ENCODE assay signal across 8 mouse cellular contexts in the genomic region with DNA sequence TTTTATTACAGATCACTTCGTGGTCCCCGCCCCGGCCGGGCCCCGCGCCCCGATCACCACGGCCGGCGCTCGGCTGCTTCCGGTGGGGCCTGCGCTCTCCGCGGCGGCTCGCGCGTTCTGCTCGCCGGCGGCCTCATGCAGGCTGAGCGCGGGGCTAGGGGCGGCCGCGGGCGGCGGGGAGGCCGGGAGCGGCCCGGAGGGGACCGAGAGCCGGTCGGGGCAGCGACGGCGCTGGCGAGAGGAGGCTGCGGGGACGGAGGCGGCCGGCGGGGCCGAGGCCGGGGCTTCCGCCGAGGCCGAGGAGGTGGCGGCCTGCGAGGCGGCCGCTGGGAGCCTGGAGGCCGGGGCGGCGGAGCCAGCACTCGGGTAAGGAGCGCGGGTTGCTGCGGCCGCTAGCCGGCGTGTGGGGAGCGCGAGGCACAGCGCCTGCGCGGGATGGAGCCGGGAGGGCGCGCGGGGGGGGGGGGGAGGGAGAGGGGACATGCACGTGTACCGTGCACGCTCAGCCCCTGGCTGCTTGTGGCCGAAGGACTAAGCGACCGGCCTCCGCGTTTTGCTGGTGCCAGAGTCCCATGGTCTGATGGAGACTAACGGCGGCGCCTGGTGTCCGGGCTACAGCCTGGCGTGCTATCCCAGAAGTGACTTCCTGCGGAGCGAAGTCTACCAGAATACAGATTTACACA. TPM values are rescaled to one million over a fixed set of nuclear protein-coding genes. Genes with fewer than 3 reads are reported as not detected.
DNase-seq lines count a peak whose midpoint lies in the region; ATAC-seq and TF ChIP-seq lines count a peak whose summit lies in the region.

Gene Aven, plus strand, starts transcription at position 109 of the 683 bp plus-strand sequence.

- H3K4me1 ChIP-seq in heart, embryonic 15.5 days (replicated peaks): peaks cover 15% of the 10 kb centered on the region
- H3K4me1 ChIP-seq in liver, postnatal 0 days (ENCODE audit: insufficient read depth): peaks cover 6% of the 10 kb centered on the region
- H3K4me1 ChIP-seq in neural tube, embryonic 13.5 days (replicated peaks): peaks cover 18% of the 10 kb centered on the region

- H3K9me3 ChIP-seq in heart, embryonic 15.5 days (replicated peaks): no peaks in the 10 kb centered on the region
- H3K9me3 ChIP-seq in liver, postnatal 0 days (ENCODE audit: low read length): no peaks in the 10 kb centered on the region
- H3K9me3 ChIP-seq in neural tube, embryonic 13.5 days: no peaks in the 10 kb centered on the region

- peak within 1 kb of the TSS; percentile 74 for H3K4me3 ChIP-seq in heart, embryonic 15.5 days
- peak within 1 kb of the TSS; percentile 65 for H3K4me3 ChIP-seq in liver, postnatal 0 days (ENCODE audit: low read depth, low read length)
- H3K4me3 ChIP-seq in neural tube, embryonic 13.5 days: peak within 1 kb of the TSS; percentile 77

- H3K36me3 ChIP-seq in heart, embryonic 15.5 days: no peaks in the 10 kb centered on the region
- no peaks in the 10 kb centered on the region for H3K36me3 ChIP-seq in liver, postnatal 0 days (replicated peaks; ENCODE audit: insufficient read depth, low read length)
- no peaks in the 10 kb centered on the region for H3K36me3 ChIP-seq in neural tube, embryonic 13.5 days

- peak; percentile 9 for TF ChIP-seq CTCF in liver, postnatal 0 days (IDR thresholded peaks at IDR 0.05; ENCODE audit: low read depth)

- WGBS in heart, embryonic 15.5 days: under 1% methylated on average over 75 of the region's 87 CpGs
- WGBS in liver, postnatal 0 days (ENCODE audit: insufficient replicate concordance): under 1% methylated on average over 71 of the region's 87 CpGs
- WGBS in neural tube, embryonic 13.5 days: under 1% methylated on average over 80 of the region's 87 CpGs

- no peaks in the 10 kb centered on the region for H3K27me3 ChIP-seq in heart, embryonic 15.5 days
- no peaks in the 10 kb centered on the region for H3K27me3 ChIP-seq in liver, postnatal 0 days (ENCODE audit: insufficient read depth, low read length)
- no peaks in the 10 kb centered on the region for H3K27me3 ChIP-seq in neural tube, embryonic 13.5 days

- peak; percentile 73 for ATAC-seq in CD4-positive, CD25-positive, alpha-beta regulatory T cell, adult 4 months
- ATAC-seq in heart, embryonic 15.5 days (replicated peaks; ENCODE audit: insufficient number of reproducible peaks, insufficient read depth, low FRiP score, low read depth): peak; percentile 94
- ATAC-seq in liver, postnatal 0 days: peak; percentile 93
- peak; percentile 96 for ATAC-seq in neural tube, embryonic 13.5 days (ENCODE audit: low read depth)

- H3K9ac ChIP-seq in heart, embryonic 15.5 days: peak within 1 kb of the TSS; percentile 91
- H3K9ac ChIP-seq in liver, postnatal 0 days (replicated peaks): peak within 1 kb of the TSS; percentile 89
- peak within 1 kb of the TSS; percentile 98 for H3K9ac ChIP-seq in neural tube, embryonic 13.5 days

- H3K4me2 ChIP-seq in heart, embryonic 15.5 days: peak within 1 kb of the TSS; percentile 76
- H3K4me2 ChIP-seq in liver, postnatal 0 days (ENCODE audit: low read depth, low read length): peak within 1 kb of the TSS; percentile 76
- H3K4me2 ChIP-seq in neural tube, embryonic 13.5 days: peak within 1 kb of the TSS; percentile 73

- peak within 1 kb of the TSS; percentile 99 for H3K27ac ChIP-seq in heart, embryonic 15.5 days
- H3K27ac ChIP-seq in liver, postnatal 0 days (ENCODE audit: low read depth): peak within 1 kb of the TSS; percentile 95
- H3K27ac ChIP-seq in neural tube, embryonic 13.5 days (replicated peaks): peak within 1 kb of the TSS; percentile 98

- no peak for TF ChIP-seq EP300 in liver, postnatal 0 days (IDR thresholded peaks at IDR 0.05; ENCODE audit: low read depth)

- DNase-seq in c-Kit-negative CD71-positive TER-119-positive erythroid progenitor cells, embryonic 14.5 days (ENCODE audit: low read depth, low spot score): peak; percentile 36
- peak; percentile 37 for DNase-seq in fibroblast of lung, adult 2 months (ENCODE audit: low read depth)
- peak; percentile 83 to 94 for DNase-seq in kidney, postnatal 25 days
- DNase-seq in liver, postnatal 0 days: peak; percentile 86
- peak; percentile 48 for DNase-seq in telencephalon, adult 2 months (ENCODE audit: low read depth, low spot score)

RNA-seq across cellular contexts. Expression of gene Aven, which starts in this region (rescaled TPM):
- polyA plus RNA-seq in CD4-positive, CD25-positive, alpha-beta regulatory T cell, adult 4 months (2017; shearing (Covaris generic)): 10 to 100 TPM; 20.9 to 23.4 TPM
- 5.1 and 5.3 TPM in 2 replicates for polyA plus RNA-seq in heart, embryonic 15.5 days (2015; fragmentation: Nextera tagmentation; extraction: Ambion mirVana)
- polyA plus RNA-seq in liver, postnatal 0 days (2015; fragmentation: Nextera tagmentation; extraction: Ambion mirVana): 3.2 and 3.6 TPM in 2 replicates
- polyA plus RNA-seq in neural tube, embryonic 13.5 days (2015; fragmentation: Nextera tagmentation; extraction: Ambion mirVana): 5.1 and 5.3 TPM in 2 replicates

Comparison
In these comparisons a context has a peak if more than half of its experiments do, and no peak if none do; other contexts are left out.
1. Peak in every context shown above with its lines: DNase-seq, ATAC-seq, H3K4me3 ChIP-seq and H3K27ac ChIP-seq.
2. DNase-seq: peak in every context shown above with its lines; median percentile 88 in kidney, postnatal 25 days; 86 in liver, postnatal 0 days; 48 in telencephalon, adult 2 months; 37 in fibroblast of lung, adult 2 months; 36 in c-Kit-negative CD71-positive TER-119-positive erythroid progenitor cells, embryonic 14.5 days.